Mouse (Mus musculus) midbrain, embryonic 11.5 days (tissue): Measurements from ENCODE around the gene Nhlrc4. TPM values are rescaled to one million over a fixed set of nuclear protein-coding genes. Genes with fewer than 3 reads are reported as not detected.

Source experiments
- ATAC-seq: fragments of 200-750 bp; cut with Nextera tagmentation; 2 replicates; pipeline ENCODE4 v1.8.0; 2017; ENCODE audit warnings: moderate TSS enrichment, moderate library complexity; ENCODE audit not compliant: low FRiP score
- DNase-seq: peaks from one replicate; pipeline ENCODE4 v3.0.0; 2015; ENCODE audit warnings: low spot score; ENCODE audit errors: missing footprints
- H3K27ac ChIP-seq: fragments of 300-500 bp; sonication (generic); 2 replicates; pipeline ENCODE4 v1.5.1; 2014; ENCODE audit warnings: low read depth, low read length
- H3K27me3 ChIP-seq: fragments of 300-500 bp; sonication (generic); 2 replicates; pipeline ENCODE4 v1.6.1; 2014; ENCODE audit warnings: mild to moderate bottlenecking, low read length, moderate library complexity, mixed read lengths; ENCODE audit not compliant: control insufficient read depth, insufficient read depth
- H3K36me3 ChIP-seq: fragments of 300-500 bp; sonication (generic); 2 replicates; pipeline ENCODE4 v1.6.1; 2014; ENCODE audit warnings: mild to moderate bottlenecking, low read length, moderate library complexity, mixed read lengths; ENCODE audit not compliant: control insufficient read depth, insufficient read depth
- H3K4me1 ChIP-seq: fragments of 300-500 bp; sonication (generic); 2 replicates; pipeline ENCODE4 v1.6.1; 2014; ENCODE audit warnings: low read length; ENCODE audit not compliant: control insufficient read depth, insufficient read depth
- H3K4me2 ChIP-seq: fragments of 300-500 bp; sonication (generic); 2 replicates; pipeline ENCODE4 v1.6.1; 2014; ENCODE audit warnings: mild to moderate bottlenecking, moderate library complexity
- H3K4me3 ChIP-seq: fragments of 300-500 bp; sonication (generic); 2 replicates; pipeline ENCODE4 v1.5.1; 2014; ENCODE audit warnings: low read depth, low read length
- H3K9ac ChIP-seq: fragments of 300-500 bp; sonication (generic); 2 replicates; pipeline ENCODE4 v1.6.1; 2014; ENCODE audit warnings: low read length
- H3K9me3 ChIP-seq: fragments of 300-500 bp; sonication (generic); 2 replicates; pipeline ENCODE4 v1.6.1; 2016; ENCODE audit warnings: low read length; ENCODE audit not compliant: control insufficient read depth
- WGBS: fragments of 180-500 bp; shearing (Covaris S2); extraction: QIAGEN DNeasy Blood & Tissue Kit; methylation state at CpG from one replicate; pipeline ENCODE4 v1.1.7; 2014; 5-methylcytosine and 5-hydroxymethylcytosine counted together
- polyA plus RNA-seq: library from polyadenylated mRNA; unstranded; fragments of >200 nt; fragmentation: Nextera tagmentation; extraction: Ambion mirVana; gene quantifications from 2 replicates; pipeline ENCODE4 v1.2.1, GENCODE M21; 2014

The Nhlrc4 gene
- polyA plus RNA-seq, 1 experiment from 2014 or later: 0.37 TPM

DNA sequence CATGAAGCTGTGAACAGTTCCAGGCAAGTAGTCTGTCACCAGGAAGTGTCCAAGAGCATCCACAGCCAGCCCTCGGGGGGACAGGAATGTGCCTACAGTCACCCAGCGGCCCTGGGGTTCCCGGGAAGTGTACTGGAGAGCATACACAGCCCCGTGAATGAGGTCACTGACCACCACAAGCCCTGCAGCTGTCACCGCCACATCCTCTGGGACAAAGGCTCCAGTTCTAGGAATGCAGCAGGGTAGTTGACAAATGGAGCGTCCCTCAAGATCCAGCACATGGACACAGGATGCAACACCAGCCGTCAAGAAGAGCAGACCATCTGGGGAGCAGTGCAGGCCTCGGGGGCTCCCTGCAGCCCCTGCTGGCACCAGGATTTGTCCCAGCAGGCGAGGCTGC, 992 bp downstream of the Nhlrc4 start:
- Histone ChIP-seq H3K4me2 (no peak overlapping the region), H3K4me3 (no peak overlapping the region), H3K27ac (no peak overlapping the region), H3K9ac (no peak overlapping the region), H3K4me1 (peaks cover 7% of the 10 kb centered on the region), H3K9me3 (no peaks in the 10 kb centered on the region), H3K36me3 (no peaks in the 10 kb centered on the region), H3K27me3 (no peaks in the 10 kb centered on the region)
- DNase-seq (no peak), ATAC-seq (no peak)
- WGBS: 79% methylated on average over 9 of the region's 9 CpGs

GRCm38 (mm10) chr17:25943221-25943620, 1.5 kb downstream of the Nhlrc4 start:
- peaks cover 7% of the 10 kb centered on the region for H3K4me1 ChIP-seq
- DNase-seq (no peak), ATAC-seq (no peak)
- H3K27me3 ChIP-seq: no peaks in the 10 kb centered on the region
- H3K4me3 ChIP-seq: no peak overlapping the region
- 86% methylated on average over 3 of the region's 3 CpGs for WGBS
- H3K9ac ChIP-seq: no peak overlapping the region
- no peaks in the 10 kb centered on the region for H3K9me3 ChIP-seq
- no peaks in the 10 kb centered on the region for H3K36me3 ChIP-seq
- no peak overlapping the region for H3K27ac ChIP-seq
- H3K4me2 ChIP-seq: no peak overlapping the region

- Histone ChIP-seq H3K36me3 (no peaks in the 10 kb centered on the region), H3K27ac (no peak overlapping the region), H3K4me1 (peaks cover 7% of the 10 kb centered on the region), H3K27me3 (no peaks in the 10 kb centered on the region), H3K9me3 (no peaks in the 10 kb centered on the region), H3K4me2 (no peak overlapping the region), H3K9ac (no peak overlapping the region), H3K4me3 (no peak overlapping the region)
- WGBS: 87% methylated on average over 2 of the region's 2 CpGs
- DNase-seq: no peak
- no peak for ATAC-seq
Measured at GRCm38 (mm10) chr17:25942597-25943151, 2.1 kb downstream of the Nhlrc4 start.

DNA sequence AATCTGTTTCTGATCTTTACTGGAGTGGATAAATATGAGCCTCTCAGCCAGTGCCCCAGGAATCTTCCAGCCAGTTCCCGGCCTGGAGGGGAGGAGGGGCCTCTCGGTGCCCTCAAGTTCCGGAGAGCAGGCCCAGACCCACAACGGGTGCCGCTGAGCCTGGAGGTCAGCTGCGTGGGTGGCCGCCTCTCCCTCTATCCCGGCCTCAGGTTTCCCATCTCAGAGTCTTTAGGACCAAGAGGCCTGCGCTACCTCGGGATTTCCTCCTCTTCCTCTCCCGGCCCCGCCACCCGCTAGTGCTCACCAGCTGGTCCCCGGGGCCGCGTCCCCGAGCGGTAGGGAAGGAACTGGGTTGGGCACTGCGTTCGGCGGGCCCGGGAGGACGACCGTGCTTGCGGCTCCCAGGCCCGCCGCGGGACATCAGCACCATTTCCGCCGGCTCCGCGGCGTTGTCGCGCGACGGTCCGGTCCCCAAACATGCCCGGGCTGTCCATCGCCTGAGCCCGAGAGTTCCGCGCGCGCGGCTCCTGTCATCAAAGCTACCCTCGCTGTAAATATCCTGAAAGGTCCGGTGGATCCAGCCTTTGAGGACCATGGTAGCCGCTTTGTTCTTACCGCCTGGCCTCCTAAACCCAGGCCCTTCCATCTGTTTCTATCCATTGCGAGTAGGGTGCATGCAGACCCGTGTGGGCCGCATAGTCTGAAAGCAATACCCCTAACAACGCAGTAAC, 3.1 kb downstream of the Nhlrc4 start:
- H3K27me3 ChIP-seq: no peaks in the 10 kb centered on the region
- H3K27ac ChIP-seq: peak overlapping the region; percentile 84
- peak; percentile 77 for ATAC-seq
- WGBS: 3% methylated on average over 52 of the region's 54 CpGs
- peaks cover 1% of the 10 kb centered on the region; the same call in 1 of the 2 replicates for H3K36me3 ChIP-seq
- peak overlapping the region; percentile 85 for H3K4me3 ChIP-seq
- H3K9me3 ChIP-seq: no peaks in the 10 kb centered on the region
- H3K9ac ChIP-seq: peak overlapping the region; percentile 98
- peak; percentile 98 for DNase-seq
- H3K4me2 ChIP-seq: peak overlapping the region; percentile 73
- peaks cover 7% of the 10 kb centered on the region for H3K4me1 ChIP-seq

DNA sequence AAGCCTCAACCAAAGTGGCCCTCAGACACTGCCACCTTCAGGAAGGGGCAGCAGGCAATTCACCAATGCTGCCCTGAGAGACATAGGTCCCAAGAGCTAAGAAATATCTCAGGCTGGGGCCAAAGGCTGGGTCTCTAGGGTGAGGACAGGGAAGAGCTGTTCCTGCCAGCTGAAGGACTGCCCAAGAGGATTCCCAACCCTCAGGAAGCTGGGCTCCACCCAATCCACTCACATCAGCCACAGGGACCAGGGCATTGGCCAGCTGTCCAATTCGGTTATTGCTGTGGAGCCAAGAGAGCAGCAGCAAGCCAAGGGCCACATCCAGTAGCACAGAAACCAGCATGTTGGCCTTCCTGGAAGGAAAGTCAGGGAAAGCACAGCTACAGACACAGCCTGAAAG, 10.2 kb downstream of the Nhlrc4 start:
- no peaks in the 10 kb centered on the region for H3K9me3 ChIP-seq
- H3K27me3 ChIP-seq: no peaks in the 10 kb centered on the region
- no peak overlapping the region for H3K4me2 ChIP-seq
- H3K4me1 ChIP-seq: no peaks in the 10 kb centered on the region
- H3K4me3 ChIP-seq: no peak overlapping the region
- whole genome bisulfite sequencing: 91% methylated on average over 1 of the region's 1 CpGs
- ATAC-seq (no peak), DNase-seq (no peak)
- no peak overlapping the region for H3K27ac ChIP-seq
- H3K36me3 ChIP-seq: peaks cover 18% of the 10 kb centered on the region
- no peak overlapping the region for H3K9ac ChIP-seq

- no peaks in the 10 kb centered on the region for H3K4me1 ChIP-seq
- WGBS: 69% methylated on average over 2 of the region's 2 CpGs
- no peaks in the 10 kb centered on the region for H3K9me3 ChIP-seq
- H3K9ac ChIP-seq: no peak overlapping the region
- peaks cover 15% of the 10 kb centered on the region for H3K36me3 ChIP-seq
- H3K4me3 ChIP-seq: no peak overlapping the region
- ATAC-seq (no peak), DNase-seq (no peak)
- no peak overlapping the region for H3K4me2 ChIP-seq
- H3K27me3 ChIP-seq: no peaks in the 10 kb centered on the region
- H3K27ac ChIP-seq: no peak overlapping the region
Measured at GRCm38 (mm10) chr17:25925348-25925747, 19.4 kb downstream of the Nhlrc4 start.

- Histone ChIP-seq H3K27ac (no peak overlapping the region), H3K4me2 (no peak overlapping the region), H3K36me3 (peaks cover 3% of the 10 kb centered on the region; the same call in 1 of the 2 replicates), H3K9ac (no peak overlapping the region), H3K9me3 (no peaks in the 10 kb centered on the region), H3K4me1 (peaks cover 12% of the 10 kb centered on the region), H3K27me3 (no peaks in the 10 kb centered on the region), H3K4me3 (no peak overlapping the region)
- WGBS: 85% methylated on average over 5 of the region's 5 CpGs
- ATAC-seq (no peak), DNase-seq (no peak)
Measured at GRCm38 (mm10) chr17:25922120-25922519, 22.6 kb downstream of the Nhlrc4 start.

DNA sequence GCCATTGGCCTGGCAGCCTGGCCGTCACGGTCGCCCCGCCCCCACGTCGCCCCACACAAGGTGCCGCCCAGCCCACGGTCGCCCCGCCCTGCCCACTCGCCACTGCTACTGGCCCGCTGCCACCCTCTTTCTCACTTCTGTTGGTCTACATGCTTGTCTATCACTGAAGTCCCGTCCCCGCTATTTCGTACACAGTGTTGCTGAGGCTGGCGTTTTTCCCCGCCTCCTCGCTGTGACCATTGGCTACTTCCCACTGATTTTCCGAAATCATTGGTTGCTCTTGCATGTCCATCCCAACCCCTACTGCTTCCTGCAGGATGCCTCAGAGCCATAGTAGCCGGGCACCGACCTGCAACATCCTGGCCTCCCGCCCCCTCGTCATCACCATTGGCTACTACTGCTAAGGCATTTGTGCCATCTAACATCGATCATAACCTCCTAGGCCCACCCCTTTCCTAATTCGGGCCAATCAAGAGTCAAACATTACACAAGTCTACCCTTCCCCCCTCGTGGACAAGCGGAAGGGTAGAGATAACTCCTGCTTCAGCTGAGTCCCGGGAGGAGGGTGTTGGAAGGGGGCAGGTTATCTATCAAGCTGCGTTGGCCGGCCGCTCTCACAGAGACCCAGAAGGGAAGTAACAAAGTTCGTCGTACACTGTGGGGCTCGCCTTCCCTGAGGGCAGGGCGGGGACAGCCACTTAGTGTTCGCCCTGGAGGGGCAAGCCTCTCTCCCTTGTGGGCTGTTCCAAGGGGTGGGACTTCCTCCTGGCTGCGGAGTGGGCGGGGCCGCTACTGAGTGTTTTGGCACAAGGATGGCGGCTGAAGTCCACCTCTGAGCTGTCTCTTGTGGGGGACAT, 24.7 kb downstream of the Nhlrc4 start:
- under 1% methylated on average over 40 of the region's 40 CpGs for WGBS

More for the DNA sequence above, 24.7 kb downstream of the Nhlrc4 start:
- Histone ChIP-seq H3K4me2 (peak overlapping the region; percentile 56), H3K4me1 (peaks cover 12% of the 10 kb centered on the region), H3K36me3 (no peaks in the 10 kb centered on the region), H3K4me3 (peak overlapping the region; percentile 85), H3K9ac (peak overlapping the region; percentile 62), H3K9me3 (no peaks in the 10 kb centered on the region), H3K27me3 (no peaks in the 10 kb centered on the region), H3K27ac (peak overlapping the region; percentile 81)
- peak; percentile 99 for DNase-seq
- ATAC-seq: peak; percentile 98
